Mouse (Mus musculus) left cerebral cortex, adult 2 months (tissue): ENCODE measurements at regions not wholly inside any gene's neighbourhood (a gene's known extent, or its start where the extent isn't known, plus 50 kb on each side); places are given as distances from the start of the nearest gene placed in this dataset.

Experiments used
- DNase-seq, 2 experiments: peaks; one replicate each; pipeline ENCODE4 v3.0.0; 2021 to 2022; ENCODE audit warnings: low spot score in 2 of 2, mixed read lengths in 1 of 2; ENCODE audit errors: extremely low spot score in 1 of 2
- H3K27ac ChIP-seq: fragments of 200-600 bp; 2 replicates; pipeline ENCODE4 v1.8.1; 2022
- H3K4me3 ChIP-seq: fragments of 200-600 bp; 2 replicates; pipeline ENCODE4 v1.8.1; 2022
- CTCF ChIP-seq: fragments of 200-600 bp; IDR thresholded peaks from 2 replicates; pipeline ENCODE4 v1.8.1; 2022; ENCODE audit warnings: antibody characterized with exemption, mild to moderate bottlenecking, moderate library complexity
- intact Hi-C: fragments of 180-260 bp; cut with DNase I; formaldehyde crosslinking; loops from one replicate; pipeline ENCODE4 v1.15.1; 2025

DNA sequence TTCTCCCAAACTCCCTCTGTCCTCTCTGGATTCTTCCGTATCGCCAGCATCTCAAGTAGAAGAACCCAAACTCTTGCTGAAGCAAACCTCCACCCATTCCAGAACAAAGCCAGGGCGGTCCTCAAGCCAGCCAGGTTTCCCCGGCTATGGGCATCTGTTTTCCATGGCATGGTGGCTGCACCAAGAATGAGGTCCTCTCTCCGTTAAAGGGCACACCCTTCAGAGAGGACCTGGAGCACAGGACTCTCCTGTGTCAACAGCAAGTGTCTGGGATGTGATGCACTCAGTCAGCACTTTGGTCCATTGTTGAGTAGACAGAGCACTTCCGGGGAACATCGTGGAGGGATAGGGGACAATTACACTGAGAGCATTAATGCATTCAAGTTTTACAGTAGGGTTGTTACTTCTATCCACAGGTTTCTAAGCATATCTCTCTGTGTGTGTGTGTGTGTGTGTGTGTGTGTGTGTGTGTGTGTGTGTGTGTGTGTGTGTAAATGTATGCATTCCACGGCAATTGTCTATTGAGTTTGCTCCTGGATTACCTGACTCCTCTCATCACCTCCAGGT is 56.6 kb upstream of the Cpsf6 start:
- no peak for DNase-seq
- H3K4me3 ChIP-seq: no peak overlapping the region
- intact Hi-C loops: loop anchor here (2.0 to 5.0 kb wide), 3 partner anchors 164 to 241 kb away; partner anchors contain the start of gene Yeats4
- TF ChIP-seq CTCF: no peak
- no peak overlapping the region; the same call in none of the 2 replicates for H3K27ac ChIP-seq

DNA sequence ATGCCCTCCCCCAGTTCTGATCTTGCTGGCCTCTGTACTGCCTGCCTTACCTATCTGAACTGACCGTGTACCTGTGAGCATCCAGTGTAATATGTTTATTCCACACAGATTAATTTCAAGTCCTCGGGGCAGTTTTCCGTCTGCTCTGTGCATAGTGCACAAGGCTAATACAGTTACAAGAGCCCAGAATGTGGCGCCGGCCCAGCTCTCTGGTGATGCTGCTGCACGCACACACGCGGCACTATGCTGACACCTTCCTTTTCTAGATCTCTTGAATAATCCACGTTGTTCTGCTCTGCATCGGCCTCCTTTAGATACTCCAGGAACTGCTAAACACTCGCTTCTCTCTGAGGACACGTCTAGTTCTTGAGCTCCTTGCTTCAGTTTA is 55.9 kb upstream of the Cpsf6 start:
- Histone ChIP-seq H3K4me3 (peak overlapping the region; percentile 23; the same call in 1 of the 2 replicates), H3K27ac (no peak overlapping the region; the same call in 1 of the 2 replicates)
- no peak for DNase-seq
- intact Hi-C loops: loop anchor here (1.0 to 5.0 kb wide), 6 partner anchors 59 to 242 kb away; partner anchors contain the start of gene Yeats4
- no peak for TF ChIP-seq CTCF

DNA sequence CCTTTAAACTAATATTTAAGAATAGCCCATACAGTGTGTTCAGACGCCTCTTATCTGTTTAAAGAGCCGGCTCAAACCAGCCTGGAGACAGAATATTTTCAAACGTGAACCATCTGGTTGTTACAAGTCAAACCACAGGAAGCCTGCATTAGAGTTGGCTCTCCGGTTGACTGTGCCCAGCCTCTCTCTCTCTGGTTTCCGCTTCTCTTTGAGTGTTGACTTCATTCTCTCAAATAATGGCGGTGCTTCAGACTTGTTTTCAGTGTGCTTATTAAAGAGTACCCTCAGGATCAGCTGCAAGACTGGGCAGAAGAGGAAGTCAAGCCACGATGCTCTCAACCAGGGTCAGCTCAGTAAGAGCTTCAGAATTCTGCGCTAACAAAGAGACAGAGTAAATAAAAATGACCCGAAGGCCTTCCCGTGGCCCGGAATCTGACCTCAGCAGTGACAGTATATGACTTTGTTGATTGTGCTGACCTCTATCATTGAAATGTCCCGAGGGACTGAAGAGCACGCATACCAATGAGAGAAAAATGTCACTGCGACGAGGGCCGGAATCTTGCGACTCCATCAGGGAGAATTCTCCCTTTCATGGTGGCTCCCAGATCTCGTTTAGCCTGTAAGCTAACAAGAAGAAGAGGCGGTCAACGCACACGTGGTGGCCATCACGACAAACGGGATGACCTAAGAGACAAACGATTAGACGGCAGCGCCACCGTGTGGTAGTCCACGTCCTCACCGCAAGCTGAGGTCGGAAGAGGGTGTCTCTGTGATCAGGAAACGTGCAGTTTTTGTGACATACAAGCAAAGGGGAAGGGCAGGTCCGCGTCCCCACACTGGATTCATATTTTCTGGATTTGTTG is 55.3 kb upstream of the Cpsf6 start:
- intact Hi-C loops: loop anchor here (1.0 to 5.0 kb wide), 5 partner anchors 58 to 242 kb away; no protein-coding TSS in a partner anchor
- TF ChIP-seq CTCF: peak; percentile 95
- Histone ChIP-seq H3K27ac (peak overlapping the region; percentile 37), H3K4me3 (peak overlapping the region; percentile 23)
- DNase-seq: peak; percentile 83 to 90

DNA sequence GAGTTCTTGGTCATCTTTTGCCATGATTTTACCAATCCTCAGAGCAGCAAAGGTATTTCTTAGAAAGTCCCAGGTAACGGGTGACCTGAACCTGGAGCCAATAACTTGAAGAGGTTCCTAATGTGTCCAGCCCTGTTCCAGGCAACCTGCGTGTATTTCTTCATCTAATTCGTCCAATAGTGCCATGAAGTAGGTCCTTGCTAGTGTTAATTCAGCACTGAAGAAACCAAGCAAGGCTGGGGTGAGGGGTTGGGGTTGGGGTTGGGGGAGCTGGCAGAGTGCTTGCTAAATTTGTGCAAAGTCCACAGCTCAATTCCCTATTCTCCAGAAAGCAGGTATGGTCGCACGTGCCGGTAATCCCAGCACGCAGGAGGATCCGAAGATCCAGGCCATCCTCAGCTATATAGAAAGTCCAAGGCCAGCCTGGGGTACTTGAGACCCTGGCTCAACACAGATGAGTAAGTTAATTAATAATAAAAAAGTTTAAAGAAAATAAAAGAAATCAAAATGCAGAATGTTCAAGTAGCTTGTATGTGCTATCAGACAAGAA is 54.6 kb upstream of the Cpsf6 start:
- Histone ChIP-seq H3K4me3 (no peak overlapping the region), H3K27ac (peak overlapping the region; percentile 37; the same call in 1 of the 2 replicates)
- intact Hi-C loops: loop anchor here (2.0 kb wide), 2 partner anchors 58 to 96 kb away; no protein-coding TSS in a partner anchor
- no peak for TF ChIP-seq CTCF
- no peak for DNase-seq

DNA sequence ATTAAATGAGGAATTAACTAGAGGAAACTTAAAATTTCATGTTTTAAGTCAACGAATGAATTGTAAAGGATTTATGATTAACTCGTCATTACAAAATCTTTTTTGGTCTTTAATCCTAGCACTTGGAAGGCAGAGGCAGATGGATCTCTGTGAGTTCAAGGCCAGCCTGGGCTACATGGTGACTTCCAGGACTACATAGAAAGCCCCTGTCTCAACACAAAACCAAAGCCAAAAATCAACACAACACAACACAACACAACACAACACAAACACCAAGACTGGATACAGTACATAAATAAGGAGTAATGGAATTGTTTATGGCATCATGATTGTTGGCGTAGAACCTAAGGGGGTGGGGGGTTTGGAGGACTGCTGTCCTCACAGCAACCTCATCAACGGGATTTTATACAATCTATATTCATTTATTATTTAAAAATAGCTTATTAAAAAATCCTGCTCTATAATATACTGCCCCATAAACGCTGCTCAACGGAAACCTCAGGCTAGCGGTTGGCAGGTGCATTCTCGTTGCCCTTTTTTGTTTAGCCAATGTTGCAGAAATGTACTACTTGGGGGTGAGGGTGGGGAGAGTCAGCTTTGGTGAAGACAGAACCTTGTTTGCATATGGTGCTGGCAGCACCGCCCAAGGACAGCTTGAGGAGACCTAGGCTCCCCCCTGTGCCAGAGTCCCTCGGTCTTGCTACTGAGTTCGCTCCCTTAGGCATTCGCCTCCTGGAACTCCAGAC is 53.9 kb upstream of the Cpsf6 start:
- no peak for TF ChIP-seq CTCF
- H3K4me3 ChIP-seq: no peak overlapping the region
- DNase-seq: no peak
- intact Hi-C loops: loop anchor here (2.0 kb wide), 2 partner anchors 57 to 95 kb away; no protein-coding TSS in a partner anchor
- H3K27ac ChIP-seq: no peak overlapping the region

DNA sequence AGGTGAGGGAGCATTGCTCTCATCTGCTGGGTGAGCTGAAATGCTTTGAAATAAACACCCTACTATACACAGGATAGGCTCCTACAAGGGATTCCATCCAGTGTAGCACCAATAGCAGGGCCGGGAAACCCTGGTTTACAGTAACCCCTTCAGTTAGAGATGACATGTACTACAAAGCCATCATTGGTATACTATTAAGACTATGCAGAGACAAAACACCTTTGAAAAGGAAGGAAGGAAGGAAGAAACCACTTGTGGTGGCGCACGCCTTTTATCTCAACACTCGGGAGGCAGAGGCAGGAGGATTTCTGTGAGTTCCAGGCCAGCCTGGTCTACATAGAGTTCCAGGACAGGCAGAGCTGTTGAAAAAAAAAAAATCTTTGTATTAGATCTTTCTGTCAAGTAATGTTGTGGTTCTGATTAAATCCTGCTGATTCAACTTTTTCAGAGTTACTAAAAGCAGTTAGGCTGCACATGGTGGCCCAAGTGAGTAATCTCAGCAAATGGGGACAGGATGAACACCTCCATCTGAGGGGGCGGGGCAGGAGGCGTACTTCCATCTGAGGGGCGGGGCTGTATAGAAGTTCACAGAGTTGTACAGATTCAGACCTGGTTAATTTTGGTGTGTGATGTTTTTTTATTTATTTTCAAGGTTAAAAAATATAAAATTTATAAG is 53.2 kb upstream of the Cpsf6 start:
- Histone ChIP-seq H3K4me3 (no peak overlapping the region), H3K27ac (no peak overlapping the region)
- DNase-seq: no peak
- no peak for TF ChIP-seq CTCF
- intact Hi-C loops: no loop called here

DNA sequence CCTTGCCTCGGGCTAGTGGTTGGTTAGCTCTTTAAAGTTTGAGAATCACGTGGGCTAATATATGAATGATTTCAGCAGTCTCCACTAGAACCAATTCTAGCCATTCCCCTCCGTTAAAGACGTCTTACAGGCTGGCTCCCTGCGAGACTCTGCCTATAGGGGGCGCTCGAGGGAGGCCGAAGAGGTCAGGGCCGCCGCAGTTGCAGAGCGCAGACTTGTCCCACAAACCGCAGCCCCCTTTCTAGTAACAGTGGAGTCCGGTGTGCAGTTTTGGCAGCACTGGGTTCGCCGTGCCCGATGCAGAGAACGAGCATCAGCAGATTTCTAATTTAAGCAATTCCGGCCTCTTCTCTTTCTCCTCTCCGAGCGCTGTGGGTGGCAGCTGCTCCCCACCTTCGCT is 52.6 kb upstream of the Cpsf6 start:
- DNase-seq: peak; percentile 65 to 70
- intact Hi-C loops: no loop called here
- TF ChIP-seq CTCF: peak; percentile 74
- H3K27ac ChIP-seq: no peak overlapping the region
- H3K4me3 ChIP-seq: no peak overlapping the region

DNA sequence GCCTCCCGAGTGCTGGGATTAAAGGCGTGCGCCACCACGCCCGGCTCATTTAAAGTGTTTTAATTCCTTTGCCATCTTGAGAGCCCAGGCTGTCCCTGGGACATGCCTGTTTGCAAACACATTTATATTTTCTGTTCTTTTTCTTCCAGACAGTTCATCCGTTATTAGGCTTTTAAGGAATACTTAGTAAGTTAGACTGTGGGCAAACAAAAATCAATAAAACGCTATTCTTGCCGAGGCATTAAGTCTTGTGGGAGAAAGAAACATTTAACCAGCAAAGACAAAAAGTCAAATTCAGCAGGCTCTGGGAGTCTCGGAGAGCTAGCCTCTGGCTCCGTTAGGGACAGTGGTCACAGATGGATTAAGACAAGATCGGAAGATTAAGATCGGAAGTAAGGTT is 52.0 kb upstream of the Cpsf6 start:
- no peak overlapping the region for H3K27ac ChIP-seq
- TF ChIP-seq CTCF: no peak
- H3K4me3 ChIP-seq: no peak overlapping the region
- no peak for DNase-seq
- intact Hi-C loops: no loop called here

DNA sequence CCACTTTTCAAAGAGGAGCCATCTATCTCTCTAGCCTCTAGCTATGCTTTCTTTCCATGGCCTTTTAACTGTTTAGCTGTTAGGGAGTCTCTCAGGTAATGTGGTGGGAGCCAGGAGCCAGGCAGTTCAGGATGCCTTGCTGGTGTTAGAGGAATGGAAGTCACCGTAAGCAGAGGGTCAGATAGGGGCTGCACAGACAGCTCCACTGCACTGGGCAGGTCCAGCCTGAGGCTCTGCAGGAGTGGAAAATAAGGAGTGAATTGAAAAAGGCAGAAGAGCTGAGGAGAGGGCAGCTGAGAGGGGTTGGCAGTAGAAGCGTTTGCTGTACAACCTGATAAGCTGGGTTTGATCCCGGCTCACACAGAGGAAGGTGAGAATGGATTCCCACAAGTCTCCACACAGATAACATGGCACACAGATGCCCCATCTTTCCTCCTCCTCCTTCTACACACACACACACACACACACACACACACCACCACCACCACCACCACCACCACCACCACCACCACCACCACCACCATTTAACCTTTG is 51.3 kb upstream of the Cpsf6 start:
- Histone ChIP-seq H3K27ac (no peak overlapping the region), H3K4me3 (no peak overlapping the region)
- intact Hi-C loops: no loop called here
- no peak for DNase-seq
- no peak for TF ChIP-seq CTCF

DNA sequence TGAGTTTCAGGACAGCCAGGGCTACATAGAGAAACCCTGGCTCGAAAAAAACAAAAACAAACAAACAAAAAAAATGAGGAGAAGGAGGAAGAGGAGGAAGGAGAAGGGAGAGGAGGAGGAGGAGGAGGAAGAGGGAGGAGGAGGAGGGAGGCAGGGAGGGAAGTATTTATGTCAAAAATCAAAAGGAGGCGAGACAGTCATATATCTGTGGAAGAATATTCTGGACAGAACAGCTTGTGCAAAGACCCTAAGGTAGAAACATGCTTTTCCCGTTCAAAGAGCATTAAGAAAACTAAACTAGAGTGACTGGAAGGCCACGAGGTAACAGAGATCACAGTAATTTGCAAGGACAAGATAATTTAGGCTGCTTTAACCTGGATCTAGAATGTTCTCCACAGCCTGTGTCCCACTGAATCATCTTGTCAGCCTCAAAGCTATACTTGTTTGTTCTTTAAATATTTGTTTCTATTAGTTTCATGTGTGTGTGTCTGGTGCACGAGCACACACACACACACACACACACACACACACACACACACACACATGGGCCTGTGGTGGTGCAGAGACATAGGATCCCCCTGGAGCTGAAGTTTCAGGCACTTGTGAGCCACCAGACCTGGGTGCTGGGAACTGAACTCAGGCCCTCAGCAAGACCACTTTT is 50.5 kb upstream of the Cpsf6 start:
- H3K27ac ChIP-seq: no peak overlapping the region
- intact Hi-C loops: no loop called here
- no peak overlapping the region for H3K4me3 ChIP-seq
- TF ChIP-seq CTCF: no peak
- DNase-seq: no peak
